Mouse (Mus musculus): ENCODE results near the gene Smoc1. TPM values are rescaled to one million over a fixed set of nuclear protein-coding genes. Genes with fewer than 3 reads are reported as not detected.

Gene Smoc1
- polyA plus RNA-seq, 1 experiment from 2014 or later: 12.8 TPM

DNA sequence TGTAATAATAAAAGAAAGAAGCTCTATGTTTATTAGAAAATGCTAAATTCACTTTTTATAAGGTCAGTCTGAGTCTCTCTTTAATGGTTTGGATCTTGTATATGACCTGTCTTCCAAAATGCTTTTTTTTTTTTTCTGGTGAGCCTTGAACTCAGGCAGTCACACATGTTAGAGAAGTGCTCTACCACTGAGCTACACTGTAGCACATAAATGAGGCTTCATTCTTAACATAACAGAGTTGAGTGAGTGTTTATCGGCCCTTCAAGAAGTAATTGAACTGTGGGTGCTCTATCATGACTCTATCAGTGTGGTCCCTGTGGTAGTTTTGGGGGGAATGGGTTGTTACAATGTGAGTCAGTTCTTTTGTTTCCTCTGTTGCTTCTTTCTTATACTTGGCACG, 167.4 kb downstream of the Smoc1 start:
- Histone ChIP-seq H3K9me3 (ENCODE audit: control insufficient read depth, low read length) (no peaks in the 10 kb centered on the region), H3K4me3 (replicated peaks; ENCODE audit: low read length) (no peak overlapping the region), H3K36me3 (ENCODE audit: control insufficient read depth, insufficient read depth) (no peaks in the 10 kb centered on the region), H3K27me3 (replicated peaks; ENCODE audit: control insufficient read depth, insufficient read depth, low read length) (no peaks in the 10 kb centered on the region), H3K27ac (ENCODE audit: low read length) (no peak overlapping the region), H3K4me1 (replicated peaks; ENCODE audit: control insufficient read depth, insufficient read depth, low read length) (no peaks in the 10 kb centered on the region), H3K9ac (replicated peaks; ENCODE audit: low read depth, low read length) (no peak overlapping the region), H3K4me2 (ENCODE audit: low read length) (no peak overlapping the region)
- WGBS: 78% methylated on average over 2 of the region's 2 CpGs
- ATAC-seq: no peak

DNA sequence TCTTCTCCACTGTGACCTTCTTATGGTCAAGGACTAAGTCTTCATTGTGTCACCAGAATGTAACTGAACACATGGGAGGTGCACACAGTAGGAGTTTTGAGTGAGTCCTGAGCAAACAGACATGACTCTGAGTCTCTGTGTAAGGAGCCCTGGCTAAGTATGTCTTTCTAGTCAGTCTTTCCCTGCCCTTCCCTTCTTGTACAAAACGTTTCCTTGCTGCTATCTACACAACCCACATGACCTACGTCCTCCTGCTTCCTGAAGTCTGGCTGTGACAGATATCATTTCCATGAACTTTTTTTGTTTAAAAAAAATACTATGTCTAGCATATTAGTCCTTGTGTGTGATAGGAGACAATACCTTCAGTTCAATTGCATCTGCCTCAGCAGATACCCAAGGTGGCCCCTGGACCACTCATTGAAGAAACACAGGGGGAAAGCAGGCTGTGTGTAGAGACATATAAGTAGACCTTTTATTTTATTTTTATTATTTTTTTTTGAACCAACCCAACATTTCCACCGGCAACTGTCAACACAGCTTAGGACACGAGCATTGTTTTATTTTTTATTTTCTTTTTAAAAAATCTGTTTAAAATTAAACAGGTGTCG, 171.0 kb downstream of the Smoc1 start:
- 84% methylated on average over 5 of the region's 5 CpGs for WGBS
- H3K4me2 ChIP-seq (ENCODE audit: low read length): no peak overlapping the region
- no peak for ATAC-seq
- H3K9me3 ChIP-seq (ENCODE audit: control insufficient read depth, low read length): no peaks in the 10 kb centered on the region
- H3K27me3 ChIP-seq (replicated peaks; ENCODE audit: control insufficient read depth, insufficient read depth, low read length): no peaks in the 10 kb centered on the region
- H3K4me1 ChIP-seq (replicated peaks; ENCODE audit: control insufficient read depth, insufficient read depth, low read length): peaks cover 5% of the 10 kb centered on the region; the same call in 1 of the 2 replicates
- no peak overlapping the region for H3K9ac ChIP-seq (replicated peaks; ENCODE audit: low read depth, low read length)
- H3K36me3 ChIP-seq (ENCODE audit: control insufficient read depth, insufficient read depth): no peaks in the 10 kb centered on the region
- no peak overlapping the region for H3K4me3 ChIP-seq (replicated peaks; ENCODE audit: low read length)
- H3K27ac ChIP-seq (ENCODE audit: low read length): no peak overlapping the region

DNA sequence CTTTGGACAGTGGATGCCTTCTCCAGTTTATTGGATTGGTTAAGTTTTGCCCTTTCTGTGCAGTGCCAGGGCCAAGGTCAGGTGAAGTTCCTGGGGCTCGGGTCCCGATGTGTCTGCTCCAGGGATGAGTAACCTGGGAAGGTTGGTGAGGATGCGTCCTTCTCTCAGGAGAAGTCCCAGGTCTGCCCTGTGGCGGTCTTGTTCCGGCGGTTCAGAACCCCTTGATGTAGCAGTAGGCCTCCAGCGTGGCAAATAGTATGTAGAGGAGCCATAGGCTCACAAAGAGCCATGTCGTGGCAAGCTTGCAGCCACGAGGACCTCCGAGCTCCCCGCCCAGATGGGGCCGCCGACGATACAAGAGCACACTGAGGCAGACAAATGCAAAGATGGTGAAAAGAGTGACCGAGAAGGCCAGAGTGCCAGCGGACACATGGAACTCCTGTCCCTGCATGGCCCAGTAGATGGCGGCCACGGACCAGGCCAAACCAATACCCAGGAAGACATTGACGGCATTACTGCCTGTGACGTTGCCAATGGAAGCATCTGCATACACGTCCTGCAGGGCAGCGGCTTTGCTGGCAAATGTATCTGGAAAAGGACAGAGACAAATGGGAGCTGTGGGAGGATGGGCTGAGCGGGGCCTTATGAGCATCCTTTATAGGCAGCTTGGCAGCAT, 172.8 kb downstream of the Smoc1 start:
- H3K36me3 ChIP-seq (ENCODE audit: control insufficient read depth, insufficient read depth): no peaks in the 10 kb centered on the region
- peak; percentile 90 for ATAC-seq
- no peak overlapping the region for H3K4me3 ChIP-seq (replicated peaks; ENCODE audit: low read length)
- H3K9me3 ChIP-seq (ENCODE audit: control insufficient read depth, low read length): no peaks in the 10 kb centered on the region
- H3K4me2 ChIP-seq (ENCODE audit: low read length): peak overlapping the region; percentile 26
- no peaks in the 10 kb centered on the region for H3K27me3 ChIP-seq (replicated peaks; ENCODE audit: control insufficient read depth, insufficient read depth, low read length)
- WGBS: 28% methylated on average over 23 of the region's 23 CpGs
- no peak overlapping the region for H3K9ac ChIP-seq (replicated peaks; ENCODE audit: low read depth, low read length)
- H3K27ac ChIP-seq (ENCODE audit: low read length): no peak overlapping the region
- H3K4me1 ChIP-seq (replicated peaks; ENCODE audit: control insufficient read depth, insufficient read depth, low read length): peaks cover 5% of the 10 kb centered on the region; the same call in 1 of the 2 replicates

DNA sequence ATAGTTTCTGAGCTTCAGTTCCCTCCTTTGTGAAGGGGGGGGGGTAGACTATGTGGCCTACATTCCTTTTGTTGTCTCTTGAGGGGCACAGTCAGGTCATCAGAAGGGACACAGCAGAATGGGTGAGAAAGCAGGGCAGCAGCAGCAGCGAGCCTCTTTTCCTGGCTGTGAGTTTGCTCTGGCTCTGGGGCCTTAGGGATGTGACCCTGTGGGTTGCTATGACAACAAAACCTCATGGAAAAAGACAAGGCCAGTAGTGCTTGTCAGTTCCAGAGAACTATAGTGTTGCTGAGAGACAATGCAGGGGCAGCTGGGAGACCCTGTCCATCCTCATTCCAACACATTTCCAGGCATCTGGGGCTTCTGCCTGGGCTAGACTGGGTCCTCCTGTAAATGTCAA, 176.6 kb downstream of the Smoc1 start:
- Histone ChIP-seq H3K27me3 (replicated peaks; ENCODE audit: control insufficient read depth, insufficient read depth, low read length) (peaks cover 6% of the 10 kb centered on the region; the same call in 1 of the 2 replicates), H3K4me3 (replicated peaks; ENCODE audit: low read length) (no peak overlapping the region), H3K36me3 (ENCODE audit: control insufficient read depth, insufficient read depth) (no peaks in the 10 kb centered on the region), H3K4me1 (replicated peaks; ENCODE audit: control insufficient read depth, insufficient read depth, low read length) (peaks cover 5% of the 10 kb centered on the region; the same call in 1 of the 2 replicates), H3K4me2 (ENCODE audit: low read length) (no peak overlapping the region), H3K9me3 (ENCODE audit: control insufficient read depth, low read length) (no peaks in the 10 kb centered on the region), H3K27ac (ENCODE audit: low read length) (no peak overlapping the region), H3K9ac (replicated peaks; ENCODE audit: low read depth, low read length) (no peak overlapping the region)
- ATAC-seq: no peak
- 20% methylated on average over 1 of the region's 1 CpGs for WGBS

DNA sequence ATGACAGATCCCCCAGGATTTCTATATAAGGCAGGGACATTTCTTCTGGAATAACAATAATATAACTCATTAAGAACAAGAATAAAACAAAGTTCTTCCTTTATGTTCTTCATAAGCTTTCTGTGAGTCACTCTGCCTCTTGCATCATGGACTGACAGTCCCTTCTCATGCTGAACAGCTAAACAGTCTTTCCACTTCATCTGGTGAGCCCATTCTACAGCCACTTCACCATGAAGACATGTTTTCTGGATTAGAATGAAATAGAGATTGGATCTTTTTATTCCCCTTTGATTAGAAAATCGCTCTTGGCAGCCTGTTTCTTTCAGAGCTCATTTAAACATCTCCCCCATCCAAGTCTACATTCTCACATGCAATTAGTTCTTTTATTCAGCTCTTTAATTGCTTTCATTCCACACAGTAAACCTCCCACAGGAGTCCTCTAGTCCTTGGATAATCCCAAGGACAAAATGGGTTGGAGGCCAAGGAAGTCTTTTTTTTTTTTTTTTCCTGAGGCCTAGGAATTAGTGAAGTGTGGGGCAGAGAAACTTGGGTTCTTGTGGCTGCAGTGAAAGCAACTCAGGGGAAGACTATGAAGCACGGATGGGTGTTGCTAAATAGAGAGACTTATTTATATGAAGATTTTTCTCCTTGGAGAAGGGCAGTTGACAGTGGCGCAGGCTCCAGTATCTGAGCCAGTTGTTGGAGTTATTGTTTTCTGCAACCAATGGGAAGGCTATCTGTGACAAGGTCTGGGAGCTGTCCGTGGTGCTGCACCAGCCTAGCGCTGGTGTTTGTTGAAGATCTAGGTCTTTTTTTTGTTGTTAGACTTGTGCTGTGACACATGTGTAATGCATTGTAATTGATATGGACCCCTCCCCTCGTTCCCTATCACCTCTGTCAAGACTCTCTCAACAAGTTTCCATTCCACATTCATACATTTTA, 179.3 kb downstream of the Smoc1 start:
- peak; percentile 88 for ATAC-seq
- Histone ChIP-seq H3K36me3 (ENCODE audit: control insufficient read depth, insufficient read depth) (no peaks in the 10 kb centered on the region), H3K27ac (ENCODE audit: low read length) (no peak overlapping the region), H3K27me3 (replicated peaks; ENCODE audit: control insufficient read depth, insufficient read depth, low read length) (peaks cover 6% of the 10 kb centered on the region; the same call in 1 of the 2 replicates), H3K4me2 (ENCODE audit: low read length) (no peak overlapping the region), H3K4me1 (replicated peaks; ENCODE audit: control insufficient read depth, insufficient read depth, low read length) (no peaks in the 10 kb centered on the region), H3K9ac (replicated peaks; ENCODE audit: low read depth, low read length) (no peak overlapping the region), H3K9me3 (ENCODE audit: control insufficient read depth, low read length) (no peaks in the 10 kb centered on the region), H3K4me3 (replicated peaks; ENCODE audit: low read length) (no peak overlapping the region)
- 7% methylated on average over 6 of the region's 6 CpGs for WGBS

DNA sequence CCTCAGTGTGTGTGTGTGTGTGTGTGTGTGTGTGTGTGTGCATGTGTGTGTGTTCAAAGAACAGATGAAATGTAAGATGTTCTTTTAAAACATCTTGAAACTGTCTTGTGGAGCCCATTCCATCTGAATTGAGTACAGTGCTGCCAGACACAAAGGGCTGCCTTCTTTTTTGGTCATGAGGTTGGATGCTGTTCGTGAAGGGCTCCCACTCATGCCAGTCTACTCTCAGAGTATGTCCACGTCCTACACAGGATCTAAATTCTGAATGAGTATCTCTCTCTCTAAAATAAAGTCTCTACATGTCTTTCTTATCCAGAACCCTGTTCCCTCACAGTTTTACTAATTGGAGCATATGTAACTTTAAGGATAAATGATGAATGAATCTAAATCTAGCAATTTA, 182.0 kb downstream of the Smoc1 start:
- Histone ChIP-seq H3K9me3 (ENCODE audit: control insufficient read depth, low read length) (no peaks in the 10 kb centered on the region), H3K4me2 (ENCODE audit: low read length) (no peak overlapping the region), H3K4me3 (replicated peaks; ENCODE audit: low read length) (no peak overlapping the region), H3K27ac (ENCODE audit: low read length) (no peak overlapping the region), H3K9ac (replicated peaks; ENCODE audit: low read depth, low read length) (no peak overlapping the region), H3K4me1 (replicated peaks; ENCODE audit: control insufficient read depth, insufficient read depth, low read length) (no peaks in the 10 kb centered on the region), H3K36me3 (ENCODE audit: control insufficient read depth, insufficient read depth) (no peaks in the 10 kb centered on the region), H3K27me3 (replicated peaks; ENCODE audit: control insufficient read depth, insufficient read depth, low read length) (peaks cover 6% of the 10 kb centered on the region; the same call in 1 of the 2 replicates)
- no peak for ATAC-seq
- WGBS: 78% methylated on average over 2 of the region's 2 CpGs

DNA sequence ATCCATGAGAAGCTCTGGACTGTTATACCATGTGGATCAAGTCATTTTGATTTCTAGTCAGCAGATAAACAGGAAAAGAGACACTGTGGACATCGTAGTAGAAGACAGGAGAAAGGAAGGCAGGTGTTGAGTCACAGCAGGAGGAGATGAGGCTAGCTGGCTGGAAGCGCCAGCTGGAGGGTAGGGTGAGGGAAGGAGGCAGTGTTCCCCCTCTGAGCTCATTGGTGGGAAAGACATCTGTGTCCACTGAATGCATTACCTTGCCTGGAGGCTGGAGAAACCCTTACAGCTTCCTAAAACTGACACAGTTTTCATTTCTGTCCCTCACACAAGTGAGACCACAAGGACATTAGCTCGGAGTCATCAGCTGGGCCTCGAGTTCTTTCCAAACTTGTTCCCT, 192.7 kb downstream of the Smoc1 start:
- H3K4me2 ChIP-seq (ENCODE audit: low read length): no peak overlapping the region
- no peak overlapping the region for H3K27ac ChIP-seq (ENCODE audit: low read length)
- H3K27me3 ChIP-seq (replicated peaks; ENCODE audit: control insufficient read depth, insufficient read depth, low read length): no peaks in the 10 kb centered on the region
- no peak overlapping the region for H3K9ac ChIP-seq (replicated peaks; ENCODE audit: low read depth, low read length)
- no peaks in the 10 kb centered on the region for H3K9me3 ChIP-seq (ENCODE audit: control insufficient read depth, low read length)
- 83% methylated on average over 4 of the region's 4 CpGs for WGBS
- H3K36me3 ChIP-seq (ENCODE audit: control insufficient read depth, insufficient read depth): no peaks in the 10 kb centered on the region
- no peaks in the 10 kb centered on the region for H3K4me1 ChIP-seq (replicated peaks; ENCODE audit: control insufficient read depth, insufficient read depth, low read length)
- ATAC-seq: no peak
- H3K4me3 ChIP-seq (replicated peaks; ENCODE audit: low read length): no peak overlapping the region

DNA sequence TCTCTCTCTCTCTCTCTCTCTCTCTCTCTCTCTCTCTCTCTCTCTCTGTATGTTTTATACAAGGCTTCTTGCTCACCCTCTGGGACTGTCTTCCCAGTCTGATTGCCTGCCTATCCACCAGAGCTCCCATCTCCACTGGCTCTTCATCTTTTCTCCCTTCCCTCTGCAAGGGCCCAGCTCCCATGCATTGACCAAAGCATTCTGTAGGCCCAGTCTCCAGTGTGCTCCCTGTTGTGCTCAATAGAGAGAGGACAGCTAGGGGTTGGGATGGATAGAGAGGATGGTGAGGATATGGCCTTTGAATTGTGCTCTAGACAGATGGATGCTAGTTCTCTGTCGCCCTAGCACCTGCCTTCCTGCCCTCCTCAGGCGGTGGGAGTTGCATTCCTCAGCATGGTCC, 196.7 kb downstream of the Smoc1 start:
- Histone ChIP-seq H3K27ac (ENCODE audit: low read length) (no peak overlapping the region), H3K9ac (replicated peaks; ENCODE audit: low read depth, low read length) (no peak overlapping the region), H3K27me3 (replicated peaks; ENCODE audit: control insufficient read depth, insufficient read depth, low read length) (no peaks in the 10 kb centered on the region), H3K36me3 (ENCODE audit: control insufficient read depth, insufficient read depth) (no peaks in the 10 kb centered on the region), H3K4me2 (ENCODE audit: low read length) (no peak overlapping the region), H3K4me3 (replicated peaks; ENCODE audit: low read length) (no peak overlapping the region), H3K4me1 (replicated peaks; ENCODE audit: control insufficient read depth, insufficient read depth, low read length) (peaks cover 25% of the 10 kb centered on the region), H3K9me3 (ENCODE audit: control insufficient read depth, low read length) (no peaks in the 10 kb centered on the region)
- no peak for ATAC-seq
- 83% methylated on average over 2 of the region's 2 CpGs for WGBS

DNA sequence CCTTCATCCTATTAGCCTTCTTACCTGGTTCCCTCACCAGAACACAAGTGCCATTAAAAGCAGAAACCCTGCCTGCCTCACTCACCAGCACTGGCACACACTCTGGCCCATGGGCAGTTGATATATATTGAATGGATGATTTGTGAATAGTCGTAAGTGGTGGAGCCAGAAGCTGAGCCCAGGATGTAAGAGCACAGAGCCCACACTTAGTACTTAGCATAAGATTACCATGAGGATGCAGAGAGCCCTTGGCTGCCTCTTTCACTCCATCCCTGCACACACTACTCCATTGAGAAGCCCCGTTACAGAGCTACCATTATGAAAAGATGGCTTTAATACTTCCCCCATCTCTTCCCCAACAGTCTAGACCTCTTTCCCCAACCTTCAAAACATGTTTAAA, 198.2 kb downstream of the Smoc1 start:
- no peak overlapping the region for H3K27ac ChIP-seq (ENCODE audit: low read length)
- H3K36me3 ChIP-seq (ENCODE audit: control insufficient read depth, insufficient read depth): no peaks in the 10 kb centered on the region
- 56% methylated on average over 2 of the region's 2 CpGs for WGBS
- H3K9me3 ChIP-seq (ENCODE audit: control insufficient read depth, low read length): no peaks in the 10 kb centered on the region
- H3K4me3 ChIP-seq (replicated peaks; ENCODE audit: low read length): no peak overlapping the region
- H3K4me2 ChIP-seq (ENCODE audit: low read length): no peak overlapping the region
- no peak overlapping the region for H3K9ac ChIP-seq (replicated peaks; ENCODE audit: low read depth, low read length)
- peaks cover 29% of the 10 kb centered on the region for H3K4me1 ChIP-seq (replicated peaks; ENCODE audit: control insufficient read depth, insufficient read depth, low read length)
- no peaks in the 10 kb centered on the region for H3K27me3 ChIP-seq (replicated peaks; ENCODE audit: control insufficient read depth, insufficient read depth, low read length)
- ATAC-seq: no peak

Measured in forebrain, embryonic 16.5 days (tissue).